Mouse (Mus musculus): ENCODE data around the gene Cers1. TPM values are rescaled to one million over a fixed set of nuclear protein-coding genes. Genes with fewer than 3 reads are reported as not detected.

The Cers1 gene
- polyA plus RNA-seq, 1 experiment = not detected

DNA sequence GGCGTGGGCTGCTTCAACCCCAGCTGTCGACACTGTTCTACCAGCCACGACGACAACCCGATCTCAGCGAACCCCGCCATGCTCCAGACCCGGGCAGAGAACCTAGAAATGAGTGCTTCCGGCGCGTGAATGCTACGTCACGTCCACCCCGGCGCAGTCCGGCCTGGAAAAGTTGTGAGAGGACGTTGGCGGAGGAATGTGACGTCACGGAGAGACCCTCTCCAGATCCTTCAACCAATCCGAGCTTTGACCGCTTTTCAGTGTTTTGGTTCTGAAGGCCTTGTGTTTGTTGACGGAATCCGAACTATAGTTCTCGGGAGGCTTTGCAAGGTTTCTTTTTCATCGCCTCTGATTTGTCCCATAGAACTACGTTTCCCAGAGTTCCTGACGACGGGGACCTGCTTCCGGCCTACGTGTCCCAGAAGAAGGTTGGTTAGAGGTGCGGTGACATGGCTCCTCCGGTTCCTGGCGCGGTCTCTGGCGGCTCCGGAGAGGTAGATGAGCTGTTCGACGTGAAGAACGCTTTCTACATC, 13.2 kb upstream of the Cers1 start, which contains the start of the genes Ddx49 and Cope:
TSS of gene Ddx49 (minus strand) at position 132 of the 533 bp plus-strand sequence.
TSS of gene Cope (plus strand) at position 161 of the 533 bp plus-strand sequence.
- H3K4me3 ChIP-seq (ENCODE audit: insufficient read depth, low read depth, low read length) = peak within 1 kb of the TSS; percentile 92
- 0 out of 2 replicates have a peak within 1 kb of the TSS, but pooled peaks have one; percentile 38 for H3K27ac ChIP-seq (ENCODE audit: insufficient read depth, low read depth, low read length)
- H3K4me1 ChIP-seq (ENCODE audit: control insufficient read depth, insufficient read depth, low read length) = peaks cover 9% of the 10 kb centered on the region
- under 1% methylated on average over 40 of the region's 40 CpGs for WGBS
- no peak for TF ChIP-seq CTCF (IDR thresholded peaks at IDR 0.05; ENCODE audit: insufficient read depth, low read depth, low read length)
- no peak; the same call in 1 of the 2 replicates for TF ChIP-seq POLR2A (IDR thresholded peaks at IDR 0.05; ENCODE audit: insufficient read depth, low read depth, low read length)

DNA sequence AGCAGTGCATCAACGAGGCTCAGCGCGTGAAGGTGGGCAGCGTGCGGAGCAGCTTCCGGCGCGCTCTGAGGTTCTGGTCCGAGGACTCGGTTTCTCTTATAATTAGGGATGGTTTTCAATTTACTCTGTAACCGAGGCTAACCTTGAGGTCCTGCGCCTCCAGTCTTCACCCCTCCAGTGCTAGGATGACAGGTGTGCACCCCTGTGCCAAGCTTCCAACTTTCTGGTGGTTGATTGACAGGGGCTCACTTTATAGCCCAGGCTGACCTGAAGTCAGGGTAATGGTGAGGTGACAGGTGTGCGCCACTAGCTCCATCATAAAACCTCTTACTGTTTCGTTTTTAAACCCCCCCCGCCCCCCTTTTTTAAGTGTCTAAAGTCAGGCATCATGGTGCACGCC, 12.7 kb upstream of the Cers1 start:
- 3% methylated on average over 16 of the region's 16 CpGs for WGBS
- TF ChIP-seq POLR2A (IDR thresholded peaks at IDR 0.05; ENCODE audit: insufficient read depth, low read depth, low read length) = no peak
- TF ChIP-seq CTCF (IDR thresholded peaks at IDR 0.05; ENCODE audit: insufficient read depth, low read depth, low read length) = no peak
- H3K4me3 ChIP-seq (ENCODE audit: insufficient read depth, low read depth, low read length) = peak overlapping the region; percentile 92
- peaks cover 9% of the 10 kb centered on the region for H3K4me1 ChIP-seq (ENCODE audit: control insufficient read depth, insufficient read depth, low read length)
- 0 out of 2 replicates have a peak overlapping the region, but pooled peaks have one; percentile 32 for H3K27ac ChIP-seq (ENCODE audit: insufficient read depth, low read depth, low read length)

GRCm38 (mm10) chr8:70309311-70309710, 6.3 kb upstream of the Cers1 start:
- Histone ChIP-seq H3K4me1 (ENCODE audit: control insufficient read depth, insufficient read depth, low read length) (peaks cover 2% of the 10 kb centered on the region; the same call in 1 of the 2 replicates), H3K27ac (ENCODE audit: insufficient read depth, low read depth, low read length) (no peak overlapping the region), H3K4me3 (ENCODE audit: insufficient read depth, low read depth, low read length) (no peak overlapping the region)
- 17% methylated on average over 2 of the region's 2 CpGs for WGBS
- TF ChIP-seq POLR2A (IDR thresholded peaks at IDR 0.05; ENCODE audit: insufficient read depth, low read depth, low read length) = no peak
- TF ChIP-seq CTCF (IDR thresholded peaks at IDR 0.05; ENCODE audit: insufficient read depth, low read depth, low read length) = peak; percentile 54; the same call in 1 of the 2 replicates

DNA sequence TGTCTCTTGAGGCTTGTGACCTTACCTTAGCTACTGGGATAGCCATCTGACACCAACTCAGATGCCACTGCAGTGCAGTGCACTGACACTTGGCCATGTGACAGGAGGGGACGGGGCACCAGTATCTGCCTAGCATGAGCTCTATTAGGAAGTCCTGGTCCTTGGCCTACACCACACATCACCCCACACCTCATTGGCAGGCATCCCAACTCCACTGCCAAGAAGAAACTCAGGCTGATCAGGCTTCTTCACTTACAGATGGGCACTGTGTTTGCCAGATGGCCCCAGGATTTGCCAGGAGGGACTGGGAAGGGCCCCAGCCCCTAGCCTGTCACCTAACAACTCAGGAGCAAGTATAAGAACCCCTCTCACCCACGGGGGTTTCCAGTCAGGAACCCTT, 2.2 kb upstream of the Cers1 start:
- Histone ChIP-seq H3K4me1 (ENCODE audit: control insufficient read depth, insufficient read depth, low read length) (peaks cover 15% of the 10 kb centered on the region), H3K27ac (ENCODE audit: insufficient read depth, low read depth, low read length) (no peak overlapping the region), H3K4me3 (ENCODE audit: insufficient read depth, low read depth, low read length) (no peak overlapping the region)
- 53% methylated on average over 2 of the region's 2 CpGs for WGBS
- no peak for TF ChIP-seq POLR2A (IDR thresholded peaks at IDR 0.05; ENCODE audit: insufficient read depth, low read depth, low read length)

DNA sequence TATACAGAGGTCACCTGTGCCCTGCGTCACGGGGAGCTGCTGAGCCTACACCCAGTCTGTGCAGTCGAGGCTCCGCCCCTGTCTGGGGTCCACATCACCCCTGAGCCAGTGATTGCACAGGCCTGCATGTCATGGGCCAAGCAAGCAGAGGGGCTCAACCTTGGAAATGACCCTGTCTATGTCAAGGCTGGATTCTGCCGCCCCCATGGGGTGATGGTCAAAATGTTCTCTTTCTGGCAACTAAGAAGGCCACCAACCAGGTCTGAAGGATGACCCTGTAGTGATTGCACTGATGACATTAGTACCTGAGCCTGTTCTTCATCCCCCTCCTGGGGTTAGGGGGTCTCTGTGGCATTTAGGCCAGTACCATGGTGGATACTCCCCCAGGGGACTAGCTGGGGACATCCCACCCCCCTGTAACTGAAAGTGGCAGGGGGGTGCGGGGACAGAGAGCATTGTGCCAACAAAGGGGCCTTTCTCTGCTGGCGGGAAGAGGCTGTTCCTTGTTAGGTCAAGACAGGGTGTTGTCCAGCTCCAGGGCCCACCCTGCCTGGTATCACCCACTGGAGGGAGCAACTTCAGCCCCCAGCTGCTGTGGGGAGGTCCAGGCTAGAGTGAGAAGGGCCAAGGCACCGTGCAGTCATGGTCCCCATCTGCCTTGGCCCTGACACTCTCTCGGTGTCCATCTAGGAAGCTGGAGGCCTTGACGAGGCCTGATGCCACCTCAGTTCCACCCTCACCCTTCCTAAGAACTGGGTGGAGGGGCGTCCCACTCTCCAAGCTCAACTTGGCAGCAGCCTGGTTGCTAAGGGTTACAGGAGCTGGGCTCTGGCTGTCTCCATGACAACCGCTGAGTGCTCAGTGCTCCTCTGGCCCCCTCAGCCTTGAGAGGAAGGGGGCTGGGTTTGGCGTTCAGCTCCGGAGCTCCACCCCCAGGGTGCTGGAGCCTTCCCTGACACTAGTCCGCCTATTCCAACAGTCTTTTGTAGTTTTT, 1.2 kb downstream of the Cers1 start:
- peak overlapping the region; percentile 85 for H3K4me3 ChIP-seq (ENCODE audit: insufficient read depth, low read depth, low read length)
- peak overlapping the region; percentile 87 for H3K27ac ChIP-seq (ENCODE audit: insufficient read depth, low read depth, low read length)
- TF ChIP-seq CTCF (IDR thresholded peaks at IDR 0.05; ENCODE audit: insufficient read depth, low read depth, low read length) = no peak
- TF ChIP-seq POLR2A (IDR thresholded peaks at IDR 0.05; ENCODE audit: insufficient read depth, low read depth, low read length) = no peak; the same call in 1 of the 2 replicates
- WGBS = 5% methylated on average over 15 of the region's 15 CpGs
- H3K4me1 ChIP-seq (ENCODE audit: control insufficient read depth, insufficient read depth, low read length) = peaks cover 17% of the 10 kb centered on the region

DNA sequence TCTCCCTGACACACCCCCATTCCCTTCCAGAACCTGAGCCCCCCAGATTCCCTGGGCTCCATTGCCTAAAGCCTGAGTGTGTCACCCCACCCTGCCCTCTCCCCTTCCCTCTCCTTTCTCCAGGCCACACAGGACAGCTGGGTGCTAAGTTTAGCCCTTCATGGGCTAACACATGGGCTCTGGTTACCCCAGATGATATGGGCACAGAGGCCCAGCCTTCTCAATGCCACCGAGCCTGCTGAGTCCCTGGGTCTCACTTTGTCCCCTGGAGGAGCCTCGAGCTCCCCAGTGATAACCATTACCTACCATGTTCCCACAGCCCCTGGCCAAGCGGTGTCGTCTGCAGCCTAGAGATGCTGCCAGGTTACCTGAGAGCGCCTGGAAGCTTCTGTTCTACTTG, 2.3 kb downstream of the Cers1 start:
- WGBS = 67% methylated on average over 5 of the region's 5 CpGs
- Histone ChIP-seq H3K27ac (ENCODE audit: insufficient read depth, low read depth, low read length) (peak overlapping the region; percentile 8), H3K4me1 (ENCODE audit: control insufficient read depth, insufficient read depth, low read length) (peaks cover 21% of the 10 kb centered on the region), H3K4me3 (ENCODE audit: insufficient read depth, low read depth, low read length) (peak overlapping the region; percentile 85; the same call in 1 of the 2 replicates)
- TF ChIP-seq CTCF (IDR thresholded peaks at IDR 0.05; ENCODE audit: insufficient read depth, low read depth, low read length) (no peak), POLR2A (IDR thresholded peaks at IDR 0.05; ENCODE audit: insufficient read depth, low read depth, low read length) (no peak)

DNA sequence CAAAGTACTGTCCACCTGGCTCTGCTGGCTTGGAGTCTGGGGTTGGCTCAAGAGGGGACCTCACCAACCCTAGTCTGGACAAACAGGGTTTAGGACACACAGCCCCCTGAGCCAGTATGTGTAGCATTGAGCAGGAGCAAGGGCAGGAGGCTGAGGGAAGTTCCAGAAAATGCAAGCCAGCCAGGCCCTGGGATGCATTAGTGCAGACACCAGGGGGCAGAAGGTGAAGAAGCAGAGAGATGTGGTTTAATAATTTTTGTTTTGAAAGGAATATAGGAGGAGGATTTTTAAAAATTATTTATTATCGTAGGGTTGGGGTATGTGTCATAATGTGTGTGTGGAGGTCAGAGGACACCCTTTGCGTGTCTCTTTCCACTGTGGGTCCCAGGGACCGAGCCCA, 8.1 kb downstream of the Cers1 start:
- no peak for TF ChIP-seq CTCF (IDR thresholded peaks at IDR 0.05; ENCODE audit: insufficient read depth, low read depth, low read length)
- no peak for TF ChIP-seq POLR2A (IDR thresholded peaks at IDR 0.05; ENCODE audit: insufficient read depth, low read depth, low read length)
- H3K4me3 ChIP-seq (ENCODE audit: insufficient read depth, low read depth, low read length) = no peak overlapping the region
- WGBS = 95% methylated on average over 3 of the region's 3 CpGs
- peaks cover 6% of the 10 kb centered on the region for H3K4me1 ChIP-seq (ENCODE audit: control insufficient read depth, insufficient read depth, low read length)
- no peak overlapping the region for H3K27ac ChIP-seq (ENCODE audit: insufficient read depth, low read depth, low read length)

DNA sequence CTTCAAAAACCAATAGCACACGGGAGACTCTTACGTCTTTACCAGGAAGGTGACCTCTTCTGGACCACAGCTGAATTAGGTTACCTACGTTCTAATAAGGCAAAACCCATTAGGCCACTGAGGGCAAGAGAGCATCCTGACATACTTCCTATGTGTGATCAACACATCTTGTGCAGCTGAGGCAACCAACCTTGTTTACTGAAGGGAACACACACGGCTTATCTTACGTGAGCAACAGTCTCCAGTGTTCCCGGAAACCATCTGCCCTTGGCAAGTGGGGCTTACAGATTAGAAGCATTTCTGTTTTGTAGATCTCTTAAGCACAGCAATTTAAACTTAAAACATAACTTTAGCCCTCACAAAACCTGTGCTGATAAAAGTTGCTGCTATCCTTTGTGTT, 11.9 kb downstream of the Cers1 start:
- TF ChIP-seq CTCF (IDR thresholded peaks at IDR 0.05; ENCODE audit: insufficient read depth, low read depth, low read length) (no peak), POLR2A (IDR thresholded peaks at IDR 0.05; ENCODE audit: insufficient read depth, low read depth, low read length) (no peak)
- no peak overlapping the region for H3K27ac ChIP-seq (ENCODE audit: insufficient read depth, low read depth, low read length)
- 87% methylated on average over 6 of the region's 6 CpGs for WGBS
- H3K4me3 ChIP-seq (ENCODE audit: insufficient read depth, low read depth, low read length) = no peak overlapping the region
- H3K4me1 ChIP-seq (ENCODE audit: control insufficient read depth, insufficient read depth, low read length) = peaks cover 36% of the 10 kb centered on the region
